Mouse (Mus musculus) stomach, embryonic 14.5 days (tissue): ENCODE data around the gene Farp1. TPM values are rescaled to one million over a fixed set of nuclear protein-coding genes. Genes with fewer than 3 reads are reported as not detected.
A peak's percentile ranks its signal among the peaks of the same experiment; 100 is the strongest.

Experiments
- ATAC-seq: fragments of 200-750 bp; cut with Nextera tagmentation; 2 replicates; pipeline ENCODE4 v1.8.0; 2017; ENCODE audit warnings: low read depth, moderate TSS enrichment; ENCODE audit not compliant: insufficient number of reproducible peaks, insufficient read depth, low FRiP score
- H3K27ac ChIP-seq: fragments of 300-500 bp; sonication (generic); 2 replicates; pipeline ENCODE4 v1.5.1; 2014; ENCODE audit warnings: mild to moderate bottlenecking, low read length, moderate library complexity, mixed read lengths
- H3K27me3 ChIP-seq: fragments of 300-500 bp; sonication (generic); 2 replicates; pipeline ENCODE4 v1.6.1; 2014; ENCODE audit warnings: low read length, control low read depth, mixed read lengths; ENCODE audit not compliant: control insufficient read depth, insufficient read depth
- H3K36me3 ChIP-seq: fragments of 300-500 bp; sonication (generic); 2 replicates; pipeline ENCODE4 v1.6.1; 2014; ENCODE audit warnings: mild to moderate bottlenecking, control low read depth, low read length, moderate library complexity, mixed read lengths; ENCODE audit not compliant: control insufficient read depth, insufficient read depth
- H3K4me1 ChIP-seq: fragments of 300-500 bp; sonication (generic); 2 replicates; pipeline ENCODE4 v1.6.1; 2014; ENCODE audit warnings: low read length, control low read depth, mixed read lengths; ENCODE audit not compliant: control insufficient read depth, insufficient read depth
- H3K4me2 ChIP-seq: fragments of 300-500 bp; sonication (generic); replicated peaks from 2 replicates; pipeline ENCODE4 v1.6.1; 2014; ENCODE audit warnings: low read depth, low read length, control low read depth
- H3K4me3 ChIP-seq: fragments of 300-500 bp; sonication (generic); 2 replicates; pipeline ENCODE4 v1.5.1; 2014; ENCODE audit warnings: low read depth, low read length, control low read depth
- H3K9ac ChIP-seq: fragments of 300-500 bp; sonication (generic); replicated peaks from 2 replicates; pipeline ENCODE4 v1.6.1; 2014; ENCODE audit warnings: low read depth, mild to moderate bottlenecking, control low read depth, low read length, moderate library complexity, mixed read lengths
- H3K9me3 ChIP-seq: fragments of 300-500 bp; sonication (generic); 2 replicates; pipeline ENCODE4 v1.6.1; 2016; ENCODE audit warnings: low read depth, low read length, control low read depth; ENCODE audit not compliant: control insufficient read depth
- WGBS: fragments of 180-500 bp; shearing (Covaris S2); extraction: QIAGEN DNeasy Blood & Tissue Kit; methylation state at CpG from one replicate; pipeline ENCODE4 v1.1.7; 2014; 5-methylcytosine and 5-hydroxymethylcytosine counted together
- polyA plus RNA-seq: library from polyadenylated mRNA; unstranded; fragments of >200 nt; fragmentation: Nextera tagmentation; extraction: Ambion mirVana; gene quantifications from 2 replicates; pipeline ENCODE4 v1.2.1, GENCODE M21; 2014

Gene Farp1
- polyA plus RNA-seq, 1 experiment from 2014 or later = 22.2 TPM

DNA sequence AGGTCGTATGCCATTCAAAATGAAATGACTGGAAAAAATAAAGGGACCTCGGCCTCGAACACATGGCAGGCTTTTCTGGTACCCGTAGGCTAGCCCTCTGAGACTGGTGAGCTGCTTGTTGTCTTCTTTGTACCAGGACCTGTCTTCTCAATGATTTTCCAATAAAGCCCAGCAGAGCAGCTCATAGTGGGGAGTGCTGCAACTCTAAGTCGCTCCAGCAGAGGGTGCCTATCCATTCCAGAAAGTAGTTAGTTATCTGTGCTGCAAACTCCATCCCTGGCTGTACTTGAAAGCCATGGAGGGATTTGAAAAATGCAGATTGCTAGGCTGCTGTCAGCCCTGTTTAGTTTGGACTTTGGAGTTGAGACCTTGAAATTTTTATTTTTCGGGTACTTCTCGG, 224.8 kb downstream of the Farp1 start:
- peaks cover 8% of the 10 kb centered on the region for H3K4me1 ChIP-seq
- H3K27ac ChIP-seq = no peak overlapping the region
- WGBS = 58% methylated on average over 7 of the region's 7 CpGs
- H3K27me3 ChIP-seq = no peaks in the 10 kb centered on the region
- H3K4me2 ChIP-seq = no peak overlapping the region
- H3K36me3 ChIP-seq = peaks cover 7% of the 10 kb centered on the region
- no peaks in the 10 kb centered on the region for H3K9me3 ChIP-seq
- ATAC-seq = no peak
- H3K9ac ChIP-seq = no peak overlapping the region
- no peak overlapping the region for H3K4me3 ChIP-seq

DNA sequence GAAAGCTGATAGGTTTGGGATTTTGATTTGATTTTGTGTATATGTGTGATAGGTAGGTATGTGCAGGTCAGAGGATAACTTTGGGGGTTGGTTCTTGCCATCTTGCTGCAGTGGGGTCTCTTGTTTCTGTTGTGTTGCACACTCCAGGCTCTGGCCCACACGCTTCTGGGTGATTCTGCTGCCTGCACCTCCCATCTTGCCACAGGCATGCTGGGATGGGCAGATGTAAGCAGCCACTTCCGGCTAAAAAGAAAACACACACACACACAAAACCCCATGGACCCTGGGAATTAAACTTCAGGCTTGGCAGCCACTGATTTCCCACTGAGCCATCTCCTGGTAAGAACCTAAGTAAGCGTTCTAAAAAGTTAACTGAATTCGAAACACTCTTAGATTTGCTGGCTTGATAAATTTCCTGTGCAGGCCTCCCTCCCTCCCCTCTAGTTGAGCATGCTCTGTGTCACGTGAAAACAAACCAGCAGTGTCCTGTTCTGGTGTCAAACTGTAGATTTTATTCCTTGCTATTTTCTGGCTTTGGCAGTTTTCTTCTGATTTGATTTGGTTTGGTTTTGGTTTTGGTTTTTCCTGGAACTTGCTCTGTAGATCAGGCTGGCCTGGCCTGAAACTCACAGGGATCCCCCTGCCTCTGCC, 226.4 kb downstream of the Farp1 start:
- Histone ChIP-seq H3K4me2 (no peak overlapping the region), H3K4me3 (no peak overlapping the region), H3K27ac (peak overlapping the region; percentile 33; the same call in 1 of the 2 replicates), H3K4me1 (peaks cover 8% of the 10 kb centered on the region), H3K27me3 (no peaks in the 10 kb centered on the region), H3K9ac (no peak overlapping the region), H3K36me3 (peaks cover 7% of the 10 kb centered on the region; the same call in 1 of the 2 replicates), H3K9me3 (no peaks in the 10 kb centered on the region)
- 69% methylated on average over 5 of the region's 5 CpGs for WGBS
- ATAC-seq = no peak

DNA sequence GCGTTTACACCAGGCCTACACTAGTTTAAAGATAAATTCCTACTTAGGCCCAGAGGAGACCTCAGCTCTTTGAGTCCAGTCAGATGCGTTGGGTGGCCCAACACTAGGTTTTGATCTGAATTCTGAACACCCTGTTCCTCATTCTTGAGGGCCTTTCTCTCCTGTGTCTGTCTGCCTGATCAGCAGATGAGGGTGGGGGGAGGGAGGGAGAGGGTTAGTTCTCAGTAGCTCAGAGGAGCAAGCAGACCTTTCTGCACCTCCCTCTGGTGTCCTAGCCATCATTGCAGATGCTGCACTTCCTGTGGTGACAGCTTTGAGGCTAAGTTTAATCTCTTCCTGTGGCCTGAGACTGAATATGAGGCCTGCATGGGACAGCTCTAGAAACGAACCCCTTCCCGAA, 227.6 kb downstream of the Farp1 start:
- peaks cover 12% of the 10 kb centered on the region; the same call in 1 of the 2 replicates for H3K36me3 ChIP-seq
- no peak for ATAC-seq
- no peaks in the 10 kb centered on the region for H3K9me3 ChIP-seq
- H3K4me1 ChIP-seq = peaks cover 8% of the 10 kb centered on the region
- H3K9ac ChIP-seq = no peak overlapping the region
- no peak overlapping the region for H3K4me2 ChIP-seq
- H3K27me3 ChIP-seq = no peaks in the 10 kb centered on the region
- peak overlapping the region; percentile 33; the same call in 1 of the 2 replicates for H3K27ac ChIP-seq
- H3K4me3 ChIP-seq = no peak overlapping the region
- 57% methylated on average over 4 of the region's 4 CpGs for WGBS

DNA sequence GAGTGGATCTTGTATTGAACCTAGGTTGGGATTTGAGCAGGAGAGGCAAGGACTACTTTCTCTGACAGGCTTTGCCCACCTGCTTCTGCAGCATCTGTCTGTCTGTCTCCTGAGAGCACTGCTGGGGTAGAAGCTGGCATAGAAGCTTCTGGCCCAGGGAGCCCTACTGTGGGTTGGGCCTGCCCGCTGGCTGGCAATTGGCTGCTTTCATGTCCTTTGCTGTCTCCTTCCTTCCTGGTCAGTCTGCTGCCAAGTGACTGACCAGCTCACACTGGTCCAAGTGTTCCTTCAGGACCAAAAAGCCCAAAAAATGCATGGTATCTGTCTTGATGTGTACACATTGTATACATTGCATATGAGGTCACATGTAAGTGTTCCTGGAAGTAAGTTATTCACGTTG, 228.9 kb downstream of the Farp1 start:
- WGBS = 71% methylated on average over 2 of the region's 2 CpGs
- Histone ChIP-seq H3K27me3 (no peaks in the 10 kb centered on the region), H3K9me3 (no peaks in the 10 kb centered on the region), H3K4me3 (no peak overlapping the region), H3K4me1 (peaks cover 8% of the 10 kb centered on the region), H3K4me2 (no peak overlapping the region), H3K27ac (no peak overlapping the region), H3K9ac (no peak overlapping the region), H3K36me3 (peaks cover 10% of the 10 kb centered on the region; the same call in 1 of the 2 replicates)
- ATAC-seq = no peak

DNA sequence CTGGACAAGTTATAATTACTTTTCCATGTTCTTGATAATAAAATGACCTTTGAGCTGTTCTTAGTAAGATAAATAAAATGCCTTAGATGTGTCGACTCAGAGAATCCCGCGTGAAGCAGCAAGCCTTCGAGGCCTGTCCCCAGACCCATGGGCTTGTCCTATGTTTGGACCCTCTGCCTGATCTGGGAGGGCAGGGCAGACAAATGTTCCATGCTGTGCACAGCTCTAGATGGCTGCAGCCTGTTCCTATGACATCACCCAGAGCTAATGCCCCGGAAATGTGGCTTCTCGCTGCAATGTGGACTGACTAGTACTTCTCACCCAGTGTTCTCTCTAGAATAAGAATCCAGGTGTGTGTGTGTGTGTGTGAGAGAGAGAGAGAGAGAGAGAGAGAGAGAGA, 229.5 kb downstream of the Farp1 start:
- 68% methylated on average over 6 of the region's 6 CpGs for WGBS
- Histone ChIP-seq H3K9me3 (no peaks in the 10 kb centered on the region), H3K27ac (no peak overlapping the region), H3K36me3 (peaks cover 10% of the 10 kb centered on the region; the same call in 1 of the 2 replicates), H3K27me3 (no peaks in the 10 kb centered on the region), H3K4me1 (peaks cover 8% of the 10 kb centered on the region), H3K4me3 (no peak overlapping the region), H3K9ac (no peak overlapping the region), H3K4me2 (no peak overlapping the region)
- ATAC-seq = no peak

DNA sequence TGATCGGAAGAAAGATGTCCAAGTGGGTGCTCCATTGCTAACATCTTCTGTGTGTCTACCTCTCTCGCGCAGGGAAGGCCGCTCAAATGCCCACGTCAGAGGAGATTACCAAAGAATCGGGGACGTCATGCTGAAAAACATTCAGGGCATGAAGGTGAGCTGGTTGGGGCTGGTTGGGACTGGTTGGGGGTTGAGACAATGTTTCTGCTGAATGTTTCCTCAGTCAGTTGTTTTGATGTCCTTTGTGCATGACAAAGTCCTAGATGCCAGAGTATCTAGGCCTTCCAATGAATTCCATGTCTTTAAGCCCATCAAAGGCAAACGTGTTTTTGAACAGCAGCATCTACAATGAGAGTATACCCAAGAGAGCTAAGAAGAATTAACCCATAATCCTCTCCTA, 232.8 kb downstream of the Farp1 start:
- Histone ChIP-seq H3K27ac (no peak overlapping the region), H3K9ac (no peak overlapping the region), H3K27me3 (no peaks in the 10 kb centered on the region)

DNA sequence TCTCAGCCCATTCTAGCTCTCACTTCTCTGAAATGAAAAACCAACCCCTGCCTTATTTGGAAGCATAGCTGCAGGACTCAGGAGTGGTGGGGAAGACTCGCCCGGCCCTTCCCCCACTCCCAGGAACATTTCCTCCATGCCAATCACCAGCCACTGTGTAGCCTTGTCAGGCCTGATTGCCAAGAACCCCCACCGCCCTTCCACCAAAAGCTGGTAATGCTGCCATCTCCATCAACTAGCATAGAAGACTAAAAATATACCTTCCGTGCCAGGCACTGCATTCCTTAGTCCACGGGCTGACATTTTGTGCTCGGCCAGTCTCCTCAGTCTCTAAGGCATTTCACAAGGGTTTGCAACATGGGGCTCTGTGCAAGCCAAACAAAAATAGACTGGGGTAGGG, 235.5 kb downstream of the Farp1 start:
- WGBS = 77% methylated on average over 6 of the region's 6 CpGs
- Histone ChIP-seq H3K9ac (no peak overlapping the region), H3K27me3 (no peaks in the 10 kb centered on the region), H3K4me2 (no peak overlapping the region), H3K4me1 (no peaks in the 10 kb centered on the region), H3K4me3 (no peak overlapping the region), H3K9me3 (no peaks in the 10 kb centered on the region), H3K27ac (no peak overlapping the region), H3K36me3 (peaks cover 32% of the 10 kb centered on the region)
- ATAC-seq = no peak

More for the DNA sequence above, 232.8 kb downstream of the Farp1 start:
- Histone ChIP-seq H3K4me2 (no peak overlapping the region), H3K36me3 (peaks cover 25% of the 10 kb centered on the region), H3K9me3 (no peaks in the 10 kb centered on the region), H3K4me1 (peaks cover 4% of the 10 kb centered on the region; the same call in 1 of the 2 replicates), H3K4me3 (no peak overlapping the region)
- WGBS = 91% methylated on average over 8 of the region's 8 CpGs
- no peak for ATAC-seq

DNA sequence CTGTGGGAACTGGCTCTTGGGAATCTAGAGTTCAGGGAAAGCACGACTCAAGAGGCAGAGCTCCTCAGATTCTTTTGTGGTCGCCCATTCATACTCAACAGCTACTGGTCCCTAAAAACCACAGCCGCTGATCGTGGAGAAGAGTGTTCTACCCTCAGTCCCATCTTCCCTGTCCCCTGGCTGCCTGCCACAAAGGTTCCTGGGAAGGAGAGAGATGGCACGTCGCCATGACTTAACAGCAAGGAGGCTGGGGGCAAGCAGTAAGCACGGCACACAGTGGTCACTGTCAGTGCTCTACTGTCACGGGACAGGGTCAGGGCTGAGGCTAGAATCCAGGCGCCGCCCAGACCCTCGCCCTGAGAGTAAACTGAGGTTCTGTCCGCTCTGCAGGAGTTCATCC, 240.0 kb downstream of the Farp1 start:
- Histone ChIP-seq H3K4me3 (no peak overlapping the region), H3K9ac (no peak overlapping the region), H3K4me1 (no peaks in the 10 kb centered on the region), H3K27me3 (no peaks in the 10 kb centered on the region), H3K27ac (no peak overlapping the region), H3K36me3 (peaks cover 56% of the 10 kb centered on the region), H3K9me3 (no peaks in the 10 kb centered on the region), H3K4me2 (no peak overlapping the region)
- 76% methylated on average over 12 of the region's 12 CpGs for WGBS
- no peak for ATAC-seq

DNA sequence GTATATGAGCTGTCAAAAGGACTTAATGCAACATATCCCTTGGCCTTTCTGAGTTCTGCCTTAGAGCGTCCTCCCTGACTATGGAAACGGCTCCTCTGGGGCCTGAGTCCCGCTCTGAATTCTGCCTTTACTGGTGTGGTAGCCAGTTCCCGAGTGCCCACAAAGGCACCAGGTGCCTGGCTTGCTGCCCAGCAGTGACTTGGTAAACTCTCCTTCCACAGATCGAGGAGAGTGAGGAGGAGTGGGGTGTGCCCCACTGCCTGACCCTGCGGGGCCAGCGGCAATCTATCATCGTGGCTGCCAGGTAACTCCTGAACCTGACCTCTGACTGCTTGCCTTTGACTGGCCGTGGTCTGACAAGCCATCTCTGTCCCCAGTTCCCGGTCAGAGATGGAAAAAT, 241.0 kb downstream of the Farp1 start:
- Histone ChIP-seq H3K4me1 (no peaks in the 10 kb centered on the region), H3K27ac (no peak overlapping the region), H3K9me3 (no peaks in the 10 kb centered on the region), H3K27me3 (no peaks in the 10 kb centered on the region), H3K4me3 (no peak overlapping the region), H3K4me2 (no peak overlapping the region), H3K9ac (no peak overlapping the region), H3K36me3 (peaks cover 57% of the 10 kb centered on the region)
- ATAC-seq = no peak
- WGBS = 64% methylated on average over 10 of the region's 10 CpGs
